Mouse (Mus musculus): Measurements from ENCODE around the gene Rtp2. TPM values are rescaled to one million over a fixed set of nuclear protein-coding genes. Genes with fewer than 3 reads are reported as not detected.

The Rtp2 gene
- total RNA-seq (2021): not detected
- polyA plus RNA-seq (2012; rRNA removed): not detected in 2 replicates
- long read RNA-seq: 0 reads

- no peak for DNase-seq
- no peaks in the 10 kb centered on the region for H3K27me3 ChIP-seq (ENCODE audit: control insufficient read depth, insufficient read depth, low read length)
- TF ChIP-seq EP300 (IDR thresholded peaks at IDR 0.05; ENCODE audit: insufficient read depth, low read depth, low read length) (no peak), CTCF (IDR thresholded peaks at IDR 0.05) (no peak), POLR2A (IDR thresholded peaks at IDR 0.05; ENCODE audit: insufficient read depth, low read depth, low read length) (no peak)
- intact Hi-C loops (cut with DNase I): no loop called here
- H3K27ac ChIP-seq: no peak within 1 kb of the TSS
- no peaks in the 10 kb centered on the region for H3K36me3 ChIP-seq (ENCODE audit: control insufficient read depth, insufficient read depth, low read length)
- H3K4me3 ChIP-seq: no peak within 1 kb of the TSS
- H3K79me2 ChIP-seq (replicated peaks; ENCODE audit: control insufficient read depth, insufficient read depth, low read length): no peaks in the 10 kb centered on the region
- H3K4me1 ChIP-seq (ENCODE audit: control insufficient read depth, insufficient read depth, low read length): no peaks in the 10 kb centered on the region
- WGBS: 81% methylated on average over 11 of the region's 11 CpGs
- H3K9ac ChIP-seq (ENCODE audit: low read depth, low read length): no peak within 1 kb of the TSS
Measured at GRCm38 (mm10) chr16:23932294-23932693, at the start of gene Rtp2. TSS of gene Rtp2 (minus strand) at chr16:23932394.

DNA sequence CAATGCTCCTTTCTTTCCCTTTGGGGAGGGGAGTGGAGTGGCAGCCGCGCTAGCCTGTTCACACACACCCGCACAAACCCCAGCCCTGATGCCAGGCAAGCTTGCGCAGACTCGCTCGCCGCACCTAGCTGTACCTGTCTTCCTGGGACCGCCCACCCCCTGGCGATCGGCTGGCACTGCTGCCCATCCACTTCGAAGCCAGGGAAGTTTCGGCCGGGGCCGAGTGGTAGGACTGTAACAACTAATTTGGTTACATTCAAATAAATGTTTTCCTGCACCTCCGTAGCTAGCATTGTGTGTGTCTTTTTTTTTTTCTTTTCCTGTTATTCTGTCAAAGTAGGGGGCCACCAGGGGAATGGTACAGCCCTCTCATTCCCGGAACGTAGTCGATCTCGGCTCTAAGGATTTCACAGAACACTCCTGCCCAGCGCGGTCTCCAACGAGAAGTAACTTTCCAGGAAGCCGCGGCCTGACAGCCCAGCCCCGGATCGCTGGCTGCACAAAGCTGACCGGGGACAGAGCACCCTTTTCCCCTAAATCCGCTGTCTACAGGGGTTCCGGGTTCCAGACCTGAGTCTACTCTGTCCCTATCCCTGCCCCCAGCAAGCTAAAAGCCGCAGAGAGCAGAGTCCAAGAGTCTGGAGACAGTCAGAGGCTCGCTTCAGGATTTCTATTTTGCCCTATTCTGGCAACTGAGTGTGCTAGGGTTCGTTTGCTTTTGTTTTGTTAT is 49.0 kb upstream of the Rtp2 start:
- peak overlapping the region; percentile 99 for H3K27ac ChIP-seq
- peak; percentile 51 to 69 for DNase-seq
- peak overlapping the region; percentile 62 for H3K9ac ChIP-seq (ENCODE audit: low read depth, low read length)
- no peaks in the 10 kb centered on the region; the same call in 1 of the 2 replicates for H3K36me3 ChIP-seq (ENCODE audit: control insufficient read depth, insufficient read depth, low read length)
- H3K27me3 ChIP-seq (ENCODE audit: control insufficient read depth, insufficient read depth, low read length): no peaks in the 10 kb centered on the region
- peak overlapping the region; percentile 52 for H3K4me3 ChIP-seq
- H3K4me1 ChIP-seq (ENCODE audit: control insufficient read depth, insufficient read depth, low read length): peaks cover 7% of the 10 kb centered on the region
- no peaks in the 10 kb centered on the region for H3K79me2 ChIP-seq (replicated peaks; ENCODE audit: control insufficient read depth, insufficient read depth, low read length)
- intact Hi-C loops (cut with DNase I): loop anchor here (5.0 to 10.0 kb wide), 3 partner anchors 584 to 994 kb away; no protein-coding TSS in a partner anchor
- 4% methylated on average over 32 of the region's 32 CpGs for WGBS
- TF ChIP-seq CTCF (IDR thresholded peaks at IDR 0.05) (no peak), POLR2A (IDR thresholded peaks at IDR 0.05; ENCODE audit: insufficient read depth, low read depth, low read length) (no peak), EP300 (IDR thresholded peaks at IDR 0.05; ENCODE audit: insufficient read depth, low read depth, low read length) (no peak)

DNA sequence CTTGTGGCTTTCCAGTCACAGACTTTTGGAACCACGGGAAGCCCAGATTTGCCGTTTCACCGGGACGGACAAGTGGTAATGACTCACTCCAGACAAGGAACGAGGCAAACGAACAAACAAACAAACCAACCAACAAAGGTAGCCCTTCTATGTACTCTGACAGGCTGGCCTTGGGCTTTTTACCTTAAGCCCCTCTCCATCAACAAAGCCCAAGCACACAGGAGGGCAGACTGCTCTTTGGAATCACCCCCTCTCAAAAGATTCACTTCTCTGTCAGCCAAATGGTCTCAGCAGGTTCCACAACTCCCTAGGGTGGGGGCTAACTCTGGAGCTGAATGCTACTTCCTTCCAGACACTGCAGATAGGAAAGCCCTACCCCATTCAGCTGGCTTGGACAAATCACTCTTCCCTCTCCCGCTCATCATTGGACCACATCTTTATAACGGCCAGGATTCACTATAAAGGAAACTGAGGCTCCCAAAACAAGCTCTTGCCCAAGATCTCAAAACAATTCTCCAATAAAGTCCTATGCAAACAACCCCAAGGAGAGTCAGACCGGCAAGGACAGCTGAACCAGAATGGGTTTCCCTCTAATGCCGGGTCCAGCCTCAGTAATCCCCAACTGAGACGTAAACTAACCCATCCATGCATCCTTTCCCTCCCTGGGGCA is 48.1 kb upstream of the Rtp2 start:
- no peaks in the 10 kb centered on the region for H3K79me2 ChIP-seq (replicated peaks; ENCODE audit: control insufficient read depth, insufficient read depth, low read length)
- TF ChIP-seq CTCF (IDR thresholded peaks at IDR 0.05): no peak
- TF ChIP-seq EP300 (IDR thresholded peaks at IDR 0.05; ENCODE audit: insufficient read depth, low read depth, low read length): no peak
- no peak for TF ChIP-seq POLR2A (IDR thresholded peaks at IDR 0.05; ENCODE audit: insufficient read depth, low read depth, low read length)
- H3K27me3 ChIP-seq (ENCODE audit: control insufficient read depth, insufficient read depth, low read length): no peaks in the 10 kb centered on the region
- WGBS: 15% methylated on average over 11 of the region's 11 CpGs
- H3K36me3 ChIP-seq (ENCODE audit: control insufficient read depth, insufficient read depth, low read length): no peaks in the 10 kb centered on the region; the same call in 1 of the 2 replicates
- peak overlapping the region; percentile 52; the same call in 1 of the 2 replicates for H3K4me3 ChIP-seq
- peaks cover 7% of the 10 kb centered on the region for H3K4me1 ChIP-seq (ENCODE audit: control insufficient read depth, insufficient read depth, low read length)
- peak overlapping the region; percentile 99 for H3K27ac ChIP-seq
- intact Hi-C loops (cut with DNase I): loop anchor here (5.0 to 10.0 kb wide), 3 partner anchors 584 to 994 kb away; no protein-coding TSS in a partner anchor
- DNase-seq: peak in 1 of 2 experiments; percentile 44
- peak overlapping the region; percentile 62 for H3K9ac ChIP-seq (ENCODE audit: low read depth, low read length)

DNA sequence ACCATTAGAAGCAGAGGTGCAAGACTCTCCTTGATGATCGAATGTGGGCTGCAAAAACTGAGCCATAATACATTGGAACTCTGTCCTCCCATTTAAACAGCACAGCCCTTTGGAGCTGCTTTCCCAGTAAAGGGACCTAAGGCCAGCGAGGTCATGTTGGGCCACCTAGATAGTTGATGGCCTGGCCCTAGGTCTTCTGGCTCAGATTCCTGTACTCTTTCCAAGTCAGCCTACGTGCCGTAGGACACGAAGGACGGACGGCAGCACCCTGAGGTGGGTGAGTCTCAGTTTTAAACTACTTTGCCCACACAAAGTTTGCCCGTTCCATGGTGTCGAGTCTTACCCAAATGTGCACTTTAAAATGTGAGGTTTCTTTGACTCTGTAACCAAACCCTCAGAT is 47.3 kb upstream of the Rtp2 start:
- 0 out of 2 replicates have a peak, but pooled peaks have one; percentile 50 for TF ChIP-seq EP300 (IDR thresholded peaks at IDR 0.05; ENCODE audit: insufficient read depth, low read depth, low read length)
- peak; percentile 52; the same call in 1 of the 2 replicates for TF ChIP-seq POLR2A (IDR thresholded peaks at IDR 0.05; ENCODE audit: insufficient read depth, low read depth, low read length)
- no peak for TF ChIP-seq CTCF (IDR thresholded peaks at IDR 0.05)
- intact Hi-C loops (cut with DNase I): no loop called here
- WGBS: 63% methylated on average over 9 of the region's 9 CpGs
- Histone ChIP-seq H3K4me1 (ENCODE audit: control insufficient read depth, insufficient read depth, low read length) (peaks cover 7% of the 10 kb centered on the region), H3K9ac (ENCODE audit: low read depth, low read length) (no peak overlapping the region; the same call in 1 of the 2 replicates), H3K79me2 (replicated peaks; ENCODE audit: control insufficient read depth, insufficient read depth, low read length) (no peaks in the 10 kb centered on the region), H3K36me3 (ENCODE audit: control insufficient read depth, insufficient read depth, low read length) (no peaks in the 10 kb centered on the region; the same call in 1 of the 2 replicates), H3K4me3 (no peak overlapping the region), H3K27me3 (ENCODE audit: control insufficient read depth, insufficient read depth, low read length) (no peaks in the 10 kb centered on the region), H3K27ac (peak overlapping the region; percentile 99)
- DNase-seq: peak; percentile 77 to 80

GRCm38 (mm10) chr16:23978495-23978894 is 46.3 kb upstream of the Rtp2 start:
- no peak overlapping the region for H3K4me3 ChIP-seq
- intact Hi-C loops (cut with DNase I): no loop called here

More at GRCm38 (mm10) chr16:23978495-23978894, 46.3 kb upstream of the Rtp2 start:
- no peak for TF ChIP-seq CTCF (IDR thresholded peaks at IDR 0.05)
- no peak for TF ChIP-seq EP300 (IDR thresholded peaks at IDR 0.05; ENCODE audit: insufficient read depth, low read depth, low read length)
- TF ChIP-seq POLR2A (IDR thresholded peaks at IDR 0.05; ENCODE audit: insufficient read depth, low read depth, low read length): no peak
- WGBS: 48% methylated on average over 4 of the region's 4 CpGs
- DNase-seq: no peak
- no peak overlapping the region for H3K9ac ChIP-seq (ENCODE audit: low read depth, low read length)
- H3K79me2 ChIP-seq (replicated peaks; ENCODE audit: control insufficient read depth, insufficient read depth, low read length): no peaks in the 10 kb centered on the region
- H3K36me3 ChIP-seq (ENCODE audit: control insufficient read depth, insufficient read depth, low read length): no peaks in the 10 kb centered on the region
- no peaks in the 10 kb centered on the region for H3K27me3 ChIP-seq (ENCODE audit: control insufficient read depth, insufficient read depth, low read length)
- peaks cover 6% of the 10 kb centered on the region for H3K4me1 ChIP-seq (ENCODE audit: control insufficient read depth, insufficient read depth, low read length)
- H3K27ac ChIP-seq: peak overlapping the region; percentile 99

Data from heart, adult 2 months (tissue).